Mouse (Mus musculus) stomach, postnatal 0 days (tissue): ENCODE data around the gene Myo3b.

Source experiments
- CTCF ChIP-seq: IDR thresholded peaks from 2 replicates; pipeline ENCODE4 v1.5.1; 2016; ENCODE audit warnings: antibody characterized with exemption, low read depth, mild to moderate bottlenecking, moderate library complexity
- EP300 ChIP-seq: optimal IDR thresholded peaks from 2 replicates; pipeline ENCODE3; 2016; ENCODE audit warnings: antibody characterized with exemption

DNA sequence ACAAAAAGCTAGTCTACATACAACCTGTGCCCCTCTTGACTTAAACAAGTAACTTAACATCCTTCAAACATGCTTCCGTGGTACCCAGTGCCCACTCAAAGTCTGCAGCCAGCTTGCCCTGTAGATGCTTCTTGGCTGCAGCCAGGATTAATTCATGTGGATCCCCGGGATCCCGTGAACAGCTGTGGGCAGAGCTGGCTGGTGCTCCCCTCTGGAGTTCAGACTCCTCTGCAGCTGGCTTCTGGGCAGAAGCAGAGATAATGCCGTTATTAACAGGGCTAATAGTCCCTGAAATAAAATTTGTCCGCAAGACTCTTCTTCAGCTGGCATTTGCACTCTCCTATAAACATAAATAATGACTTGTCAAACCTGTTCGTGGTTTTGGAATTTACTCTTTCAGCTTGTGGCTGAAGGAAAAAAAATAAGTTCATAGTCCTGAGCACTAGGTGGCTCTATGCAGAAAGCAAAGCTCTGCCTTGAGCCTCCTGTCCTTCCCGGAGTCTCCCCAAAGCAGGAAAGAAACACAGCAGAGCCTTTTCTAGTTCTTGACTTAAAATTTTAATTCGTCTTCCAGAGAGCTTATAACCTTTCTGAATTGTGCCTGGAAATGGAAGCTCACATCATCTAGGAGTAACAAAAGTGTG lies 220.6 kb downstream of the Myo3b start:
- TF ChIP-seq CTCF (peak; percentile 73), EP300 (no peak)
